Mouse (Mus musculus): ENCODE results near the gene Oprl1.

The Oprl1 gene

DNA sequence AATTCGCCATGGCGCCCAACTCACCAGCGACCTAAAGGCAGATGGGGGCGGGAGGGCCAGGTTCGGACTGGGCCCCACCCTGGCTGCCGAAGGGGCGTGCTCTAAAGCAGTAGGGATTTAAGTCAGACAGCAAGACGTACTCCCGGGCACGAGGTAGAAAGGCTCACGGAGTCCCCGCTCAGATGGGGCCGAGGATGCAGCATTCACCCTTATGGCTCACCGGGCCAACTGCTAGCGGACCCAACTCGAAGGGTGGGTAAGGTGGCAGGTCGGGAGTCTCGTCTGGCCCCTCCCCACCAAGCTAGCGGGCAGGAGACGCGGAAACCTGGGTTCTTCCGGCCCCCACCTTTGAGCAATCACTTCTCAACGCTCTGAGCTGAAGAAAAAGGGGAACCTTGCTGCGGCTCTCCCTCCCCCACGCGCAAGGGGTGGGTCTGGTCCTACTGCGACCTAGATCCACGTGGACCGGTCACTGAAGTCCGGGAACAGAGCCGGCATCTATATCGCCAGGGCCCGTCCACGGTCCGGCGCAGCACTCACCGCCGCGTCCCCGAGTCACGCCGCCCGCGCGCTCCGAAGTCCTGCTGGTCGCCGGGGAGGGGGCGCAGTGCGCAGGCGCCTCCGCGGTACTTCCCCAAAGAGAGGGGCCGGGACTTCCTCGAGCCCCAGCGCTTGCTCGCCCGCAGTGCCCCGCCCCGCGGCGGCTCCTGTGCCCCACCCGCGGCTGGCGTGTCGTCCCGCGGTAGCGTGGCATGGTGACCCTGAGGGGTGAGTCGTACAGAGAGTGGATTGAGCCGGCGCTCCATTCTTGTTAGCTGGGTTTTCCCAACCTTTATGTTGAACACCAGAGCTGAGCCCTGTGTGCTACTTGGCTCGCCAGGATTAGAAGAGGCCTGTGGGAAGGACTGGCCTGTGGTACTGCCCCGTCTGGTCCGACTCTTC is 21.2 kb upstream of the Oprl1 start, which contains the start of gene Rgs19:
Gene Rgs19 (minus strand): TSS at position 639 of the 942 bp plus-strand sequence.
- peak; percentile 87 to 91 for DNase-seq

DNA sequence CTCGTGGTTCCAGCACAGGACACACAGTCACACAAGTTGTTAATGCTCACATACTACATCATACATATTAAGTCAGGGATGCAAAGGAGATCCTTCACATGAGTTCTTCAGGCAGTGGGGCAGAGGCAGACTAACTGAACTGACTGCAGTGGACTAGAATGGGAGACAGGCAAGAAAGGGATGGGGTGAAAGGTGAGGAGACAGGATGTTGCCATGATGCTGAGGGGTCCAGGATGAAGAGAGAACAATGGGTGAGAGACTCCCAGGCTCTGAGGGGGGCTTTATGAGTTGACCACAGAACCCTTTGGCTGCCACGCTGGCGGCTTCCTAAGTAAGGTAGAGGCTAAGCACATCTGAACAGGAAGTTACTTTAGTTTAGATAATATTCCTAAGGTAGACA is 20.2 kb upstream of the Oprl1 start:
- no peak for DNase-seq

DNA sequence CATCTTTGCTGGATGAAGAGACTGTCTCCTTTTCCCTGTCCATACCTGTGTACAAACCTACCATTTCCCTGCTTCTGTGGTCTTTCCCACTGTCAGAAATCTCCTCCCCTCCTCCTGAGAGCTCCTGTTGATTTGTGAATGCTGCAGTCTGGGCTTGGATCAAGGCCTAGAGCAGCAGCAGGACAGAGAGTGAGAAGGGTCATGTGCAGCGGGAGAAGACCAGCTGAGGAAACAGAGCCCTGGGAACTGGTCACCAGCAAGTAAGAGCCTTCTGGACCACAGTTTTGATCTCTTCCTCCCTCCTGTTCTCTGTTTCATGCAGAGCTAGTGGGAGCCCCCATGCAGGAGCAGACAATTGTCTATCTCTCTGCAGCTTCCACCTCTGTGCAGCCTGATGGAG is 19.0 kb upstream of the Oprl1 start:
- DNase-seq = no peak

DNA sequence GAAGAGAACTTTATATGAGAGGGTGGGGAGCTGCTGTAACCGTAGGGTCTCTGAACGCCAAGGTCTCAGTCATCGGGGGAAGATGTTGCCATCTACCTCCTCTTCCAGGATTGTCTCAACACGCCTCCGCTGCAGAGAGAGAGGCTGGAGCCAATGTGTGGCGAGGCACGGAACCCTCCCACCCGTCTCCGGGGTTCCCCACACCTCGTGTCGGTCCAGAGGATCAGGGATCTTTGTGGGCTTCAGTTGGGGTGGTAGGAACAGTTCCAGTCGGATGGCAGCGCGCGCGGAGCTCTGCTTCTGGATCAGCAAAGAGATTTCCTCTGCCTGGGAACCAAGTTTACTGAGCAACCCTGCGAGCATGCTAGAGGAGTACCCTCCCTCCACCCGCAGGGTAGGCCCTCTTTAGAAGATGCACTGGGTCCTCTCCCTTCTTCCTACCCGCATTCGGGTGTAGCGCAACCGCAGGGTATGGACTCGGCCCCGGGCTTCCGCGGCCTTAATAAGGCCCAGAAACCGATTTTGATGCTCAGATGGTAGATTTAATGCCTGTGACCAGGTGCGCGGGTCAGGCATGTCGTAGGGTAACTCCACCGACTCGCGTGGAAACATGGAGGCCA is 17.9 kb upstream of the Oprl1 start:
- DNase-seq = no peak

DNA sequence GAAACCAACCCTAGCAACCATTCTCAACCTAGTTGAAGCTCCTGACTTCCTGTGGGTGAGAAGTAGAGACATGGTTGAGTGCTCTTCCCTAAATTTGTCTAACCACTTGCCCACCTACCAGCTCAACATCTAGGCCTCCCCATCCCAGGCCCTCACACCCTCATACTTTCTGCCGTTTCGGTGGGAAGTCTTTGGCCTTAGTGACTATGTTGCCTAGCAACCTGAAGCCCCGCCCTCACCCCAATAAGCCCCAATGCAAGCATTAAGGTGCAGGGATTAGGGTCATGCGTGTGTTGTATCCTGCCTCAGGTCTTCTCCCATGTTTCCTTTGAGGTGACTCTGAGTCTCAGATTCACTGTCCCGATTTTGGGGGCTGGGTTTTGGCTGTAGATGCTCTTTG is 16.6 kb upstream of the Oprl1 start, which contains the start of gene Lkaaear1:
Gene Lkaaear1 (minus strand): TSS at position 202 of the 400 bp plus-strand sequence.
- no peak for DNase-seq

DNA sequence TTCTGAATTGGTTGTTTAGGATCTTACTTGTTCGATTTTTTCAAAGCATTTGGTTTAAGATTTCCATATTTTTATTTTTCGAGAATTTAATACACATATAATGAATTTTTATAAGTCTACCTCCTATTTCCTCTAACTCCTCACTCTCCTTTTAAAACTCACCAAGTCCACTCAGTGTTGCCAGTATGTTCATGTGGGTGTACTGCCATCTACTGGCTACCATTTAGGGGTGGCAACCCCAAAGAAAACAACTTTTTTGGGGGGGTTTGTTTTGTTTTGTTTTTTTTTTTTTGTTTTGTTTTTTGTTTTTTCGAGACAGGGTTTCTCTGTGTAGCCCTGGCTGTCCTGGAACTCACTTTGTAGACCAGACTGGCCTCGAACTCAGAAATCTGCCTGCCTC is 8.1 kb upstream of the Oprl1 start:
- peak in 1 of 2 experiments; percentile 24 for DNase-seq

DNA sequence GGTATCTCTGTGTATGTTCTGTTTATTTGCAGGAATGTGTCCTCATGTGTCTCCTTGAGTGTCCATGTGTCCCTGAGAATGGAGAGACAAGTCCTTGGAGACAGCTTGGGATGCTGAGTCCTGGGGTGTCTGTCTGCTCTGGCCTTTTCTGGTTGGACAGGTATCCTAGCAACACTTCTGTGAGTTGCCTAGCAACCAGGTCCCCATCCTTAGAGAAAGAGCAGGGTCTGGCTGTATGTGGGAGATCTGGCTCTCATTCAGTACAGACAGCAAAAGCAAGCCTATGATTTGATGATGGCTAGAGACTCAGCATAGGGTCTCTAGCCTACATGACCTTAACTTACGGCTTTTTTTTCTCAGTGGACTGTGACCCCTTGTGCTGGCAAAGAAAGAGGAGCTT is 1.1 kb upstream of the Oprl1 start:
- DNase-seq = no peak

DNA sequence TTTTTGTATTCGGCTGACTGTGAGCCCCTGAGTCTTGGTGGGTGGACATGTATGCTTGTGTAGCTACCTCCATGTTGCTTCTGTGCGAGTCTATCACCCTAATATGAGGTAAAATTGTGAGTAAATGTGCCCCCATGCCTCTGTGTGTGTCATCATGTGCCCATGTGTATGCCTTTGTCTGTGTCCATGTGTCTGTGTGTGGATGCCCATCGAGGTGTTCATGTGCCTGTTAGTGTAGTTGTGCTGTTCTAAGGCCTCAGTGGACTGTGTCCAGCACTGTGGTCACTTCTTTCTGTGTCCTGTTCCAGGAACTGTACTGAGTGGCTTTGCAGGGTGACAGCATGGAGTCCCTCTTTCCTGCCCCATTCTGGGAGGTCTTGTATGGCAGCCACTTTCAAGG is 566 bp downstream of the Oprl1 start:
- no peak for DNase-seq

DNA sequence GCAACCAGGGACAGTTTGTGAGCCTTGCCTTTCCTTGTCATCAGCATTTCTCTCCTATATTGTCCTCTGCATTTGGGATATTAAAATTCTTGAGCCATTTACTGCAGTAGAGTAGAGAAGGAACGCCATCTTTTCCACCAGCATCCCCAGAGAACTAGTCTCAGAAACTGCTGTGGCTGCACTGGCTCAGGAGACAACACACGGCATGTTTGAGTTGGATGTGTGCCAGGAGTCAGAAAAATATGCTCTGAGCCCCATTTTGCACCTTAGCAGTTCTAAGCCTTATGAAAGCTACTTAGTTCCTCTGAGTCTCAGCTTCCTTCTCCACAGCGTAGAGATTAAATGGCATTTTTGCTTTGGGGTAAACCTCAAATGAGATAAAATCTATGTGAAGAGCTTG is 2.2 kb downstream of the Oprl1 start:
- no peak for DNase-seq

DNA sequence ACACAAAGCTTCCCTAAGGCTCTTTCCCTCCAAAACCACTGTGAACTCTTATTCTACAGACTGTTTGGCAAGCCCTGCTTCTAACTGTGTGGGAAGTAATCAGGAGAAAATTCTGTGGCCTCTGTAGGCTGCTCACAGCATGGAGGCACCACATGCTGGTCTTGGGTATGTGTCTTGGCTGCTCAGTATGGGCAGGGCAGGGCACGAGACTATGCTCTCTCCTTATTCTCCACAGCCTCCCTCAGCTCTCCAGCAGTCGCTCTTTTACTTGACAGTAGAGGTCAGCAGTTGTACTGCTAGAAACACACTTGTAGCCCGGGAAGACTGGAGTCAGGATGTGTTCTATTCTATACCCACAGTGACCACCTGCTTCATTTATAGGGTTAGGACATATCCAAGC is 5.2 kb downstream of the Oprl1 start:
- no peak for DNase-seq

DNA sequence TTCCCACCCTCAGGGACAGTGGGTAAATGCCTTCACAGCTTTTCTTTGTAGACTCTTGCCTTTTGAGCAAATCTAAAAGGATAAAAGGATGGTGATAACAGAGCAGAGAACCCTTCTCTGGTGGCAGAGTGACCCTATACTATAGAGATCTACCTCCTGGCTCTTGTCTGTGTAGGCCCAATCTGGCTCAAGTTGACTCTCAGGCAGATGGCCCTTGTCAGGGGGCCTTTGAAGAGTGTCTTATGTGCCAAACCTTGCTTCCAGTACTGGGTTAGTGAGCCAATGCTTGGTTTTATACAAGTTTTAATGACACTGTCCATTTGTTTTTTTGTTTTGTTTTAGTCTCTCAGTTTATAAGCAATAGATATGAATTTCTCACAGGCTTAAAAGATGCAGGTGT is 6.4 kb downstream of the Oprl1 start:
- no peak for DNase-seq

DNA sequence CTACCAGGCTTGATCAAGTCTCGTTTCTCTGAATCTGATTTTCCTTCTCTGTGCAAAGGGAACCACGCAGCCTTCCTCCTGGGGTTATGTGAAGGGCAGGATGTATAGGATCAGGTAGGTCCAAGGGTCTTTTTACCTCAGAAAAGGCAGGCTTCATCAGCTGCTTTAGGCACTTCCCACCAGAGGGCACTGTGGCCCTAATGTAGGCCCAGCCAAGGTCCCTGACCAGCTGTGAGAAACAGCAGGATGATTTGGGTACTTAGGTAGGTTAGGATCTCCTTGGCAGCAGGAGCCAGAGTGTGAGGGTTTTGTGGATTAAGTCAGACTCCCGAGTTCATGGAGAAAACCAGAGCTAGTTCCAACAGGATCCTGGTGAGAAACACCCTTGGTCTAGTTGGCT is 7.4 kb downstream of the Oprl1 start:
- DNase-seq = no peak

DNA sequence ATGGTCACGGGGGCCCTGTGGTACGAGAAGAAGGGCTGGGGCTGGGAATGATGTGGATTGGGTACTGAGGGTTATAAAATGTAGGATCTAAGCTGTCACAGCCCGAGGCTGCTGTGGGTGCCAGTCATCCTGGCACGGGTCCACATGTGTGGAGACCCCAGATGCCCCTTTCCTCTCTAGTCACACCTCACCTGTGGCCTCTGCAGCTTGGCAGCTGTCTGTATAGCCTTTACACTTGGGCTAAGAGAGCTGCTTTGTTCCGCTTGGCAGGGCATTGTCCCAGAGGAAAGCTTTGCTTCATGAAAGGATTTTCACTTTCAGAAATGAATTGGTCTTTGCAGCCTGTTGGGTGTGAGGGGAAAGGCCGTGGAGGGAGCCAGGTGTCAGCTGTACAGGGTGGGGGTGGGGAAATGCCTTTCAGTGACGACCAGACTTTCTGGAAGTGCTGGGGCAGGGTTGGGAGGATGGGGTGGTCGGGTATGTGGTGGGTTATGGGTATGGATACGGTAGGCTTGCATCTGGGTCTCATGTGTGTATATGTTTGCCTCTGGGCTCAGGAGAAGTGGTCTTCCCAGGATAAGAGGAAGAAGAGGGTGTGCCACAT is 12.9 kb downstream of the Oprl1 start:
- DNase-seq = no peak

DNA sequence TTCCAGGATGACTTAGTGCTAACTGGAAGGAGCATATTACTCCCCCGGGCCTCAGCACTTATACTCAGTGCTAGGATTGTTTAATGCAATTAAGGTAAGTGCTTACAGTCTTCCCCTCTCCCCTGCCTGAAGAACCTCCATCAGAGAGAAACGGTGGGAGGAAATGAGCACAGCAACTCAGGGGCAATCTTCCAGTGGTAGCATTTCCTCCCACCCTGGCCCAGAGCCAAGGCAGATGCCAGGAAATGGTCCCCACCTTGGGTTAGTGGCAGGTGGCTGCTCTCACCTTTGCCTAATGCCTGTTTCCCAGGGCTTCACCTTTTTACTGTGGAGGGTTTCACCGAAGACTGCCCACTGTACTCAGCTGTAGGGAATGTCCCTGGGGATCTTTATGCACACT is 15.2 kb downstream of the Oprl1 start:
- no peak for DNase-seq

DNA sequence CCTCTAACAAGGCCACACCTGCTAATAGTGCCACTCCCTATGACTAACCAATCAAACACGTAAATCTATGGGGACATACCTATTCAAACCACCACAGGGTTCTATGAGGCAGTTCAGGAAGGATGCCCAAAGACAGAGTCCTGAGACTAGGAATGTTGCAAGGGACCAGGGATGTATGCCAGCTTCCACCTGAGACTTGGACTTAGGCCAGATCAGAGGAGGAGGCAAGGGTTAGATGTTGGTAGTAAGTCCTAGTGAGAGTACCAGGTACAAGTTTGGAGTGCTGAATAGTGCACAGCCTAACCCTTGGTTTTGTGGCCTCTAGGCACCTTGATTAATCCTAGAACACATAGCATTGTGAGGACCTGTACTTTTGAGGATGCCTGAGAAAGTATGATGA is 37.8 kb downstream of the Oprl1 start:
- DNase-seq = no peak

DNA sequence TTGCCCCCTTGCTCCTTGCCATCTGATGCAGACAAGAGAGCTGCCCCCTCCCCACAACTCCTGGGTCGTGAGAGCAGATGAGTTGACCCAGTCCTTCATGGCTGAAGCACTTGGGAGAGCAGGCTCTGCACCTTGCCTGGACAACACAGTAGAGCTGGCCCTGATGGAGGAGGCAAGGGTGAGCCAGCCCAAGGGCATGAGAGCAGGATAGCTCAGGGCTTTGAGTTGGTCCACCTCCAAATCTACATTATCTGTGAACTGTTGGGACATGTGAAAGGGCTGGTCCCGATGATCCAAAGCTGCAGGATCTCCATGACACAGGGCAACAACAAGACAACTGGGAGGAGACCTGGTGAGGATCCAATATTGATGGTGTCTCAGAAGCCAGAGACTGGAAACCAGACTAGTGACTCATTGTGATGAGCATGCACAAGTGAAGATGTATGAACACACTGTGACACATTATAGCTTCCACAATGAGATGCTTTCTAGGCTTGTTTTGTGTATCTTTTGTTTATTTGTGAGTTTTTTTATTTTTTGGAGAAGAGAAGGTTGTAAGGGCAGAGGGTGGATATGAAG is 43.4 kb downstream of the Oprl1 start:
- DNase-seq = no peak

DNA sequence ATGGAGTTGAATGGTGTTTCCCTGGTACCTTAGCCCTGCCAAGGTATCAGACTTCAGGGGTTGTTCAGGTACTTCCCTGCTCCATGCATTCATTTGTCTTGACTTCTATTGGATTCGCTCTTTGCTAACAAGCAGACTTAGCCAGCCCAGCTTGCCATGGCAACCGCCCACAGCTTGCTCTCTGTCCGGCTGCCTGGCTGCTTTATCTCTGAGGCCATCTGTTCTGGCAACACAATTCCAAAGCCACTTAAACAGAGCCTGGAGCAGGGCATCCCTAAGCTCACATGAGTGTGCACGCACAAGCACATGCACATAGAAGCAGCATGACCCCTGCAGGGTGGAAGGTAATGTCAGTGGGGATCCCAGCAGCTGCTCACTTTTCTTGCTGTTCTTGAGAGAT is 44.2 kb downstream of the Oprl1 start:
- no peak for DNase-seq

DNA sequence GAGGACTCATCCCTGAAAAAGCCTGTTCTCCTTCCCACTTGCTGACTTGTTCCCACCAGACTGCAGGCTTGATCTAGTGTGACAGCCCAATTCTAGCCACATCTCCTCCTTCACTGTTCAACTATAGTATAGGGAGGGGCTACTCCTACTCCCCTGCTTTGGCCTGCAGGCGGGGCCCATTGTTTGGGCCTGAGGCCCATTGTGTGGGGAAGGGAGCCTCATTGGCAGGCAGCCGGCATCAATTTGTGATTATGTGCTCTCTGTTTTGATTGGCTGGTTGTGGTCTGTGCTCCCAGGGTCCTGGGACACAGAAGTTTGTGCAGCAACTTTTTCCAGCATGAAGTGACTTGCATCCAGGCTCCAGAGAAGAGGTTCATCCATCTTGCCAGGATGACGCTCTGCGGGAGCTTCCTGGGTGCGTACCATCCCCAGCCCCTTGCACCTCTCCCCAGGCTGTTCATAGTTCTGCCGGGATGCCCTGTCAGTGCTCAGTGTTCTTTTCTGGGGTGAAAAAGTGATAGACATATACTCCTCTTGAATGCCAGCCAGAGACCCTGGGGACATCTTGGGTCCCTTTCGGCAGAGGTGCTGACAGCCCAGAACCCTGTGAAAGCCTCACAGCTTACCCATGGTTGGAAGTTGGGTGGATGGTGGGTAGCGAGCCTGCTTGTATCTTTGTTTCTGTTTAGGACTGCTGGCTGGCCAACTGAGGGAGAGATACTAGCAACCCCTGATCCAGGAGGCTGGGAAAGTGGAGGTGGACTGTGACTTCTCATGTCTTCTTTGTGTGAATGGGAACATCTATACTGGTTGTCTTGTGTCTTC is 48.4 kb downstream of the Oprl1 start, which contains the start of gene Myt1:
Gene Myt1 (plus strand): TSS at position 327 of the 825 bp plus-strand sequence.
- DNase-seq = no peak

DNA sequence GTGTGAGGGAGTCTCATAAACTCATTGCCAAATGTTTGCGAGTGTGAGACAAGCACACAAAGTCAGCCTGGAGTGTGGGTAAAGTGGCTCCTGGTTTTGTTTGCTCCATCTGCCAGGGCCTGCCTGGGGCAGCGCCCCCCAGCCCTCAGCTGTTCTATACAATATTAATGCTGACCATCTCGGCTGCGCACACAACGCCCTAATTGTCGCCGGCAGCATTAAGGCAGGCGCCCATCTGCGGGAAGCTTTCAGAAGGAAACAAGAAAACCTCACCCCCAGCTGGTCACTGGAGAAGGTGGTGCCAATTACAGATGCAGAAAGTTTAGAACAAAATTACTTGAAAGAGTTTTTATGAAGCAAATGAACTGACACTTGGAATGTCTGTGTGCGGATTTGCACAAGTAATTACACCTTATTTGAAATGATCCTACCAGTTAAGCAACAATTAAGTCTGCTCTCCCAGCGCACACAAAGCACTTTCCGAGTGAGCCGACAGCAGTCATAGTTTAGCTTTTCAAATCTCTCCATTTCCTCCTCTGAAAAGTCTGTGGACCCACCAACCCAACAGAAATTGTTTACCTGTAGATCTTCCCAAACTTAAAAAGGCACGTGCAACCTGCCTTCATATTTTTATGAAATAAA is 49.2 kb downstream of the Oprl1 start:
- DNase-seq = no peak

DNA sequence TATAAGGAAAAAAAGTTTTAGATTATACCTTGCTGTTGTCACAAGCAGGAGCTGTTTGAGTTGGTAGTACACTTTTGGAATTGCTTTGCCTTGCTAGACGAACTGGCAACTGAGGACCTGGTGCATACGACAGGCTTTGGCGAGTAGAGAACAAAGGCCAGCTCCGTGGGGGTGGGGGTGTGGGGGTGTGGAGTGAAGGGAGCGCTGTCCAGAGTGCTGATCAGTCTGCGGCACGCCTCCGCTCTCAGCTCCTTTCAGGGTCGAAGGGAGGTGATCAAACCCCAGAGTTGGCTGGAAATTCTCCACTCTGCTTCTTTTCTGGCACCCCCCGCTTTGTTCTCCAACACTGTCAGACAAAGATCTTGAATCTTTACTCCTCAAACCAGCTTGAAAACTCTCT is 49.8 kb downstream of the Oprl1 start:
- DNase-seq = no peak

DNA sequence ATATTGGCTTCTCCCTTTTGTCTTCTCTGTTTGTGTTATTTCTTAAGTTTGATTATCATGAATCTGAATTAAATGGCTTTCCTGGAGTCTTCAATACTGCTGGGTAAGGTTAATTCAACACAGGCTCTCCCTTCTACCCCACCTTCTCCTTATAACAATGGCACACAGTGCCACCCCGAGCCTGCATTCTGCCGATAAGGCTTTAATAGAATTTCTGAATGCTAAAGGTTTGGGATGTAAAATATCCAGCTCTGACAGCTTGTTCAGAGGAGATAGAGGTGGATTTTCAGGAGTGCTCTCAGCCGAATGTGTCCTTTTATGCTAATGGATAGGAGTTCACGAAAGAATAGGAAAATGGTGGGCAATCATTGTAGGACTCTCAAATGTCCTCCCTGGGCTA is 50.4 kb downstream of the Oprl1 start:
- DNase-seq = no peak
